Mouse (Mus musculus): ENCODE results near the gene Supt4a.

DNA sequence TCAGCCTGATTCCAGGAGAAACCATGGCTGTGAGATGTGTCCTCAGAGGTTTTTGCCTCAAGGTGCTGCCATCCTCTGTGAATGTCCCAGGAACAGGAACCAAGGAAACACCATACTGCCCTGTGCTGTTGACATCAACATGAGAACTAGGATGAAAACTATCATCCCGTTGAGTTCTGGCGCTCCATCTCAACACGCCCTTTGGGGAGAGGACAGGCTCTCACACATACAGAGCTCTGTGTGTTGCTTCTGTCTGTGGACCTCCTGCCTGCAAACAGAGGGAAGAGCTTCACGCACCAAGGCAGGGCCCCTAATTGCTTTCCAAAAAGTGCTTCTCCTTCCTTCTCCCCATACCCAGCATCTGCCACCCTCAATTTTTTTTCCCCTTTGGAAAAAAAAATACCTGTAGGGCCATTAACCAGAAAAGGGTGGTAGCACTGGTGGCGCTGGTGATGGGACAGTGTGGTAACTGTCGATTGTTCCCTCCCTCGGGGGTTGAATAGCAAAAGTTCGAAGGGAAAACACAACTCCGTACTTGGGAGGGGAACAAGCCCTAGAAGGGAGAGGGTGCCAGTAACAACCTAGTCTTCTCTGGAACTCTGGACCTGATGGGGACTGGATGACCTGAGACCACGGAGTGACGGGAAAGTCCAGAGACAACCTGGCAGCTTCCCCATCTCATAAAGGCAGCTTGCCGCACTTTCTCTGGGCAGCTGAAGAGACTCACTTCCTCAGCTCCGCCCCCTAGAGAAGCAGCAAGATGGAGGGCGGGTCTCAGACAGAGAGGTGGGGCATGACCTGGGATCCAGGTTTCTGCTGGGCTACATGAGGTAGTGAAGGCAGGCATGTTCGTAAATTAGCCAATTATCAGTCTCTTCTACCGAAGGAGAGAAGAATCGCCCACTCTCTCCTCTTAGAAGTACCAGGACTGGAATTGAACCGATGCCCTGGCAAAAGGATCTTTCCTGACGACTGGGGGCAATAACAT is 11.1 kb downstream of the Supt4a start:
- TF ChIP-seq CTCF (IDR thresholded peaks at IDR 0.05; ENCODE audit: borderline replicate concordance, insufficient read depth, low read length) (no peak), POLR2A (IDR thresholded peaks at IDR 0.05; ENCODE audit: low read depth, low read length) (no peak; the same call in 1 of the 2 replicates)
